Mouse (Mus musculus) lung, adult 2 months (tissue): Measurements from ENCODE around the gene Cox15. TPM values are rescaled to one million over a fixed set of nuclear protein-coding genes. Genes with fewer than 3 reads are reported as not detected.

ENCODE experiments used
- DNase-seq: peaks from one replicate; pipeline ENCODE4 v3.0.0; 2022
- H3K4me1 ChIP-seq: fragments of 200-500 bp; 2 replicates; pipeline ENCODE4 v1.6.1; 2011; ENCODE audit warnings: low read length; ENCODE audit not compliant: control insufficient read depth, insufficient read depth
- H3K4me3 ChIP-seq: fragments of 200-500 bp; replicated peaks from 2 replicates; pipeline ENCODE3; 2011; ENCODE audit warnings: low read depth, mild to moderate bottlenecking, control low read depth, low read length; ENCODE audit errors: extremely low read depth
- CTCF ChIP-seq: fragments of 200-500 bp; IDR thresholded peaks from 2 replicates; pipeline ENCODE4 v1.5.1; 2011; ENCODE audit warnings: mild to moderate bottlenecking, low read length, control low read depth; ENCODE audit not compliant: insufficient read depth
- POLR2A ChIP-seq: fragments of 200-500 bp; IDR thresholded peaks from 2 replicates; pipeline ENCODE4 v1.6.1; 2011; ENCODE audit warnings: low read depth, mild to moderate bottlenecking, control low read depth, low read length, borderline replicate concordance; ENCODE audit errors: extremely low read depth
- WGBS: fragments of 180-500 bp; shearing (Covaris S2); methylation state at CpG from one replicate; pipeline ENCODE4 v1.1.7; 2018; 5-methylcytosine and 5-hydroxymethylcytosine counted together
- polyA plus RNA-seq: library from polyadenylated mRNA; depleted of rRNA; stranded (reverse); fragments of >200 nt; gene quantifications from 2 replicates; pipeline ENCODE4 v1.2.3, GENCODE M21; 2012

Cox15 gene
- polyA plus RNA-seq, 1 experiment = 10.4 TPM

DNA sequence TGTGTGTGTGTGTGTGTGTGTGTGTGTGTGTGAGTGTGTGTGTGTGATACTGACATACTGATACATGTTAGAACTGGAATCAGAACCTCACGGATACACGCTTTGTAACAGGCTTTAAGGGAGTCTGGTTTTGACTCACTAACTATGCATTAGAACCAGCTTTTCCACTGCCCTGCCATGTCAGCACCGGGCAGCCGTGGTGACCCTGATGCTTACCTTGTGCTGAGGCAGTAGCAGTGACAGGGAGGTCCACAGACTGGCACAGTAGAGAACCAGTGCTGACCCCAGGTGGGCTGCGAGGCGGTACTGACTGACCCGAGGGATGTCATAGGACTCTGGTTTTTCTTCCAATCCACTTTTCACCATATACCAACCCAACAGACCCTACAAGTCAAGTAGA, 9.4 kb downstream of the Cox15 start:
- Histone ChIP-seq H3K4me3 (no peak overlapping the region), H3K4me1 (no peaks in the 10 kb centered on the region)
- WGBS = 95% methylated on average over 7 of the region's 7 CpGs
- DNase-seq = no peak
- TF ChIP-seq POLR2A = no peak
- TF ChIP-seq CTCF = no peak

DNA sequence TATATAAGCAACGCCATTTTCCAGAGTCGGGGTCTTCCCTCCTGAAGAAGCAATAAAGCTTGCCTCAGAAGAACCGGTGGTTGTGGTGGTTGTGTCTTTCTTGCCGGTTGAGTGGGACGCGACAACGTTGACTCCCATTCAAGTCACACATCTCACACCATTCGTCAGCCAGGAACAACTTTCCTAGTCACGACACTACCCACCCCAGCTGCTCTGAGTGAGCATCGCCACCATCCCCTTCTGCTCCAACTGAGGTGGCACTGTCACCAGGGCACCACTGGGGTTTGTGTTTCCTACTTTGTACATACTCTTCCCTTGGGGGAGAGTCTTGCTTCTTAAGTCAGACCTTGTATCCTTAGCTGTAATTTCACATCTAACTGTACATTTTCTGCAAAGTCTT, 14.4 kb downstream of the Cox15 start:
- Histone ChIP-seq H3K4me1 (no peaks in the 10 kb centered on the region), H3K4me3 (no peak overlapping the region)
- TF ChIP-seq CTCF = no peak
- WGBS = 95% methylated on average over 10 of the region's 10 CpGs
- no peak for DNase-seq

GRCm38 (mm10) chr19:43731157-43731556, 21.6 kb downstream of the Cox15 start:
- no peak for DNase-seq
- 78% methylated on average over 7 of the region's 7 CpGs for WGBS
- H3K4me3 ChIP-seq = no peak overlapping the region

GRCm38 (mm10) chr19:43730037-43730428, 22.8 kb downstream of the Cox15 start:
- no peak for DNase-seq
- 49% methylated on average over 8 of the region's 8 CpGs for WGBS

More at GRCm38 (mm10) chr19:43731157-43731556, 21.6 kb downstream of the Cox15 start:
- no peaks in the 10 kb centered on the region for H3K4me1 ChIP-seq
- TF ChIP-seq POLR2A (no peak), CTCF (no peak)

GRCm38 (mm10) chr19:43729296-43730036, 23.3 kb downstream of the Cox15 start:
- no peak for DNase-seq
- TF ChIP-seq CTCF (no peak), POLR2A (no peak)
- Histone ChIP-seq H3K4me3 (no peak overlapping the region), H3K4me1 (no peaks in the 10 kb centered on the region)
- WGBS = 53% methylated on average over 22 of the region's 22 CpGs

More at GRCm38 (mm10) chr19:43730037-43730428, 22.8 kb downstream of the Cox15 start:
- Histone ChIP-seq H3K4me3 (no peak overlapping the region), H3K4me1 (no peaks in the 10 kb centered on the region)
- TF ChIP-seq CTCF (no peak), POLR2A (no peak)

- Histone ChIP-seq H3K4me3 (no peak overlapping the region), H3K4me1 (no peaks in the 10 kb centered on the region)
- TF ChIP-seq CTCF (no peak), POLR2A (no peak)
- DNase-seq = no peak
- WGBS = 87% methylated on average over 15 of the region's 15 CpGs
Measured at GRCm38 (mm10) chr19:43726510-43727146, 26.2 kb downstream of the Cox15 start.

- Histone ChIP-seq H3K4me3 (no peak overlapping the region), H3K4me1 (no peaks in the 10 kb centered on the region)
- WGBS = 88% methylated on average over 7 of the region's 7 CpGs
- TF ChIP-seq CTCF (no peak), POLR2A (no peak)
- no peak for DNase-seq
Measured at GRCm38 (mm10) chr19:43724821-43725220, 28.0 kb downstream of the Cox15 start.

- 95% methylated on average over 20 of the region's 20 CpGs for WGBS
- Histone ChIP-seq H3K4me3 (no peak overlapping the region), H3K4me1 (no peaks in the 10 kb centered on the region)
- TF ChIP-seq CTCF = no peak
- no peak for TF ChIP-seq POLR2A
- no peak for DNase-seq
Measured at GRCm38 (mm10) chr19:43724194-43724593, 28.6 kb downstream of the Cox15 start.

- H3K4me1 ChIP-seq = no peaks in the 10 kb centered on the region
- TF ChIP-seq CTCF (no peak), POLR2A (no peak)
- WGBS = 74% methylated on average over 10 of the region's 10 CpGs
- no peak overlapping the region for H3K4me3 ChIP-seq
- no peak for DNase-seq
Measured at GRCm38 (mm10) chr19:43723501-43723900, 29.3 kb downstream of the Cox15 start.

DNA sequence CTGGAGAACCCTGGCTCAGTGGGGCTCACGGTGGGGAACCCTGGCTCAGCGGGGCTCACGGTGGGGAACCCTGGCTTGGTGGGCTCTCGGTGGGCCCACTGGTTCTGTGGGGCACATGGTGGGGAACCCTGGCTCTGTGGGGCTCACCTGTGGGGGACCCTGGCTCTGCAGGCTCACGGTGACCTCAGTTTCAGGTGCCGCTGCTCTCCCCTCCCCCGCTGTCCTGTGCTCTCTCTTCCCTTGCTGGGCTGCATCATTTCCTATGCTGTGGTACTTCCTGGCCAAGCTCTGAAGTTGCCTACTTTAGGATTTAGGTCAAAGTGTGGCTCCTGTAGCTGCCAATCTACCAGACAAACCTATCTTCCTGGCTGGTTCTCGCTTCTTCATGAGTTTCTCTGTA, 29.9 kb downstream of the Cox15 start:
- DNase-seq = no peak
- TF ChIP-seq POLR2A = no peak
- no peak for TF ChIP-seq CTCF
- Histone ChIP-seq H3K4me3 (no peak overlapping the region), H3K4me1 (no peaks in the 10 kb centered on the region)
- 82% methylated on average over 8 of the region's 8 CpGs for WGBS

DNA sequence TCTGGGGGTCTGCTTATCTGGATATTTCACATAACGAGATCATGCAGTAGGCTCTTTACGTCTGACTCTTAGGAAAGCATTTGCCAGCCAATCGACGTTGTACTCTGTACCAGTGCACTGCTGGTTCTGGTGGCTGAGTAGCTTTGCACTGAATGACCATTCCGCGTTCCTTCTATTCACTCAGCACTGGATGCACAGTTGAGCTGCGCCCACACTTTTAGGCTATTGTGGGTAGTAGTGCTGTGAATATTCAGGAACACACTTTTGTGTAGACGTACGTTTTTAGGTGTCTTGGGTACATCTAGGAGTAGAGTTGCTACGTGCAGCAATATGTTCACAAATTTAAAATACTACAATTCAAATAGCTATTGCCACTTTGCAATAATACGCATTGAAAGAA, 32.7 kb downstream of the Cox15 start:
- H3K4me1 ChIP-seq = no peaks in the 10 kb centered on the region
- TF ChIP-seq CTCF (no peak), POLR2A (no peak)
- no peak for DNase-seq
- H3K4me3 ChIP-seq = no peak overlapping the region
- 95% methylated on average over 11 of the region's 11 CpGs for WGBS
